Mouse (Mus musculus) C2C12 (cell line): ENCODE results near the gene Fcer1g. TPM values are rescaled to one million over a fixed set of nuclear protein-coding genes. Genes with fewer than 3 reads are reported as not detected.

Experiments used
- H3K27me3 ChIP-seq: one replicate; pipeline ENCODE4 v1.6.1; 2011; ENCODE audit not compliant: control insufficient read depth, insufficient read depth, insufficient read length
- H3K36me3 ChIP-seq: one replicate; pipeline ENCODE4 v1.6.1; 2011; ENCODE audit not compliant: control insufficient read depth, insufficient read depth
- H3K4me3 ChIP-seq: one replicate; pipeline ENCODE4 v1.5.1; 2011; ENCODE audit warnings: mild to moderate bottlenecking, control low read depth; ENCODE audit not compliant: poor library complexity, insufficient read depth, severe bottlenecking
- H3K79me2 ChIP-seq: one replicate; pipeline ENCODE4 v1.6.1; 2011; ENCODE audit not compliant: control insufficient read depth, insufficient read depth
- H3K79me3 ChIP-seq: one replicate; pipeline ENCODE4 v1.6.1; 2011; ENCODE audit warnings: low read depth, control low read depth
- H3ac ChIP-seq: one replicate; pipeline ENCODE3; 2011; ENCODE audit warnings: low read depth; ENCODE audit not compliant: control insufficient read depth, insufficient read length
- CEBPB ChIP-seq: IDR thresholded peaks from one replicate; pipeline ENCODE4 v1.6.1; 2011; ENCODE audit warnings: low read depth, mild to moderate bottlenecking, control low read depth, moderate library complexity
- CTCF ChIP-seq: IDR thresholded peaks from one replicate; pipeline ENCODE4 v1.5.1; 2011; ENCODE audit not compliant: control insufficient read depth, insufficient read depth, insufficient read length
- FOSL1 ChIP-seq: IDR thresholded peaks from one replicate; pipeline ENCODE4 v1.8.0; 2011; ENCODE audit warnings: mild to moderate bottlenecking, low read length; ENCODE audit not compliant: poor library complexity, insufficient read depth, severe bottlenecking
- MAX ChIP-seq: IDR thresholded peaks from one replicate; pipeline ENCODE4 v1.6.1; 2011; ENCODE audit warnings: mild to moderate bottlenecking, control low read depth
- MYOD1 ChIP-seq: IDR thresholded peaks from one replicate; pipeline ENCODE4 v1.6.1; 2011; ENCODE audit warnings: low read depth; ENCODE audit not compliant: control insufficient read depth, insufficient read length
- MYOG ChIP-seq: IDR thresholded peaks from one replicate; pipeline ENCODE4 v1.6.1; 2011; ENCODE audit not compliant: control insufficient read depth, insufficient read length; ENCODE audit errors: extremely low read depth
- USF1 ChIP-seq: IDR thresholded peaks from one replicate; pipeline ENCODE4 v1.6.1; 2011; ENCODE audit warnings: low read depth, mild to moderate bottlenecking, control low read depth, moderate library complexity
- polyA plus RNA-seq: library from polyadenylated mRNA; unstranded; fragments of >200 nt; fragmentation: generic; extraction: Trizol; gene quantifications from one replicate; pipeline ENCODE4 v1.2.1, GENCODE M21; 2012; ENCODE audit warnings: missing spikeins

The Fcer1g gene
- polyA plus RNA-seq, 1 experiment = not detected

- Histone ChIP-seq H3K27me3 (no peaks in the 10 kb centered on the region), H3K79me2 (no peaks in the 10 kb centered on the region), H3ac (no peak within 1 kb of the TSS), H3K36me3 (no peaks in the 10 kb centered on the region), H3K4me3 (no peak within 1 kb of the TSS), H3K79me3 (no peaks in the 10 kb centered on the region)
- no peak for TF ChIP-seq MYOD1
- no peak for TF ChIP-seq USF1
- TF ChIP-seq FOSL1 = no peak
- no peak for TF ChIP-seq CEBPB
- TF ChIP-seq CTCF = no peak
- no peak for TF ChIP-seq MYOG
- no peak for TF ChIP-seq MAX
These were observed 38.2 kb downstream of the Fcer1g start, which contains the start of gene Pcp4l1 for GRCm38 (mm10) chr1:171195887-171196397. TSS of gene Pcp4l1 (minus strand) at chr1:171196268.

DNA sequence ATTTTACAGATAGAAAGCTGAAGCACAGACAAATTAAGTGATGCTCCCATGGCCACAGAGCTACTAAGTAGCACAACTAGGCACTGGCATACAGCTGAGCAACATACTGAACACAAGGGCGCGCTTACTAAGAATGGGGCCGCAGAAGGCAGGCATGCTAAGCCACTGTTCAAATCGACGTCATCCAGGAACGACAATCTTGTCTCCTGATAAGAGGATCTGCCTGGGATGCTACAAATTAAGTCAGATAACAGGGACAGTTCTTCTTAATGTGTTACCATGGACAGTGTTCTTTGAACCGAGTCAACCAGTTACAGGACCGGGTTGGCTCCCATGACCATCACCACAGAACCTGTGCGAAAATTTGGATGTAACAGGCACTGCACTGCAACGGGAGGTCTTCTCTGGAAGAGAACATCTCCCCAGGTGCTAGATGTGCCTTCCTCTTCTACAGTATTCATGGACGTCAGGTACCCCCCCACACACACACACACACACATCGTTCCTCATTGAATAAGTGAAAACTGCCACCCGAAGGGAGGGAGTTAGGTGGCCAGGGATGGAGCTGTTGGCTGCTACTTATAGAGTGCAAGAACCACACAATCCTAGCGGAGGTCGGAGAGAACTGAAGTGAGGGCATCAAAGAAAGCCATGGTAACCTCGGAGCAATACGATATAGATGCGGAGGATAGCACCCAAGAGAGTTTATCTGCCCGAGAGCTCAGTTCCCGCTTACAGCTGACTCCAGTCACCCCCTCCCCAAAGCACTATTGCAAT lies 38.9 kb downstream of the Fcer1g start:
- Histone ChIP-seq H3K79me3 (no peaks in the 10 kb centered on the region), H3K79me2 (no peaks in the 10 kb centered on the region), H3K36me3 (no peaks in the 10 kb centered on the region), H3K27me3 (no peaks in the 10 kb centered on the region), H3K4me3 (no peak overlapping the region), H3ac (no peak overlapping the region)
- TF ChIP-seq MYOD1 = no peak
- no peak for TF ChIP-seq CTCF
- TF ChIP-seq MYOG = no peak
- TF ChIP-seq FOSL1 = no peak
- TF ChIP-seq USF1 = no peak
- no peak for TF ChIP-seq CEBPB
- TF ChIP-seq MAX = no peak

DNA sequence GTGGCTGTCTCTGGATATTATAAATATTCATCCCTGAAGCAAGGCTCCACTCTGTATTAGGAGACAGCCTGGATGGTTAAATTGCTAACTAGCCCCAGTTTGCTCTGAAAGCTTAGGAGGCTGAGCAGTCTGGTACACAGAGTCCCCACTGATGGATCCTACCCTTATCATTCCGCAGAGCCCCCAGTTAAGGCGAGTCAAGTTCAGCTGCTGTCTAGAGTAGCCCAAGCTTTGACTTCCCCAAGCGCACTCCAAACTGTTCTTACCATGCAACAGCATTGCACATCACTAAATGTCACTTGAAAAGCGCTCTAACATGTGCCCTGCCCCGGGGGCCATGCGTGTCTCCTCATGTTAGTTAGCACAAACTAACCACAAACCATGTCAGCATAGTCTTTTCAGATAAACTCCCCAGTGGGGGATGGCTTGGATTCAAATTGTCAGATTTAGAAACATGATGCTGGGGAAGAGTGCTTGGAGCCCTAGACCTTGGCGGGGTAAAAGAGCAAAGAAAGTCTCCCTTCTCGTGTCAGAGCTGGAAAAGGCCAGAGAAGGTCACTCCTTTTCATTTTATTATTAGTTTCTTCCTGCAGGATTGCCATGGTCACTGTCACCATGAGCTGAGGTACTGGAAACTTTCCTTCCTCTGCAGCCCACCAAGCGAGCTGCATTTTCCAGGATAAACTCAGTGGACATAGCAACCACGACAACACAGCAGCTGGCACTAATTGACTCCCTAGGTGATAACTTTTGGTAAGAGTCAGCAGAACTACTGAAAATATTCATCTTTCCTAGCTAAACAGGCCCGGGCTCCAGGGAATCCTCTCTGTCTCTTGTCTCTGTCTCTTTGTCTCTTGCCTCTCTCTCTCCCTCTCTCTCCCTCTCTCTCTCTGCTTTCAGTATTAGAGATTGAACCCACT lies 40.0 kb downstream of the Fcer1g start:
- Histone ChIP-seq H3K79me3 (no peaks in the 10 kb centered on the region), H3K27me3 (no peaks in the 10 kb centered on the region), H3ac (no peak overlapping the region), H3K36me3 (no peaks in the 10 kb centered on the region), H3K4me3 (no peak overlapping the region), H3K79me2 (no peaks in the 10 kb centered on the region)
- TF ChIP-seq CTCF (no peak), MYOG (no peak), USF1 (no peak), MYOD1 (no peak), CEBPB (no peak), MAX (no peak), FOSL1 (no peak)

DNA sequence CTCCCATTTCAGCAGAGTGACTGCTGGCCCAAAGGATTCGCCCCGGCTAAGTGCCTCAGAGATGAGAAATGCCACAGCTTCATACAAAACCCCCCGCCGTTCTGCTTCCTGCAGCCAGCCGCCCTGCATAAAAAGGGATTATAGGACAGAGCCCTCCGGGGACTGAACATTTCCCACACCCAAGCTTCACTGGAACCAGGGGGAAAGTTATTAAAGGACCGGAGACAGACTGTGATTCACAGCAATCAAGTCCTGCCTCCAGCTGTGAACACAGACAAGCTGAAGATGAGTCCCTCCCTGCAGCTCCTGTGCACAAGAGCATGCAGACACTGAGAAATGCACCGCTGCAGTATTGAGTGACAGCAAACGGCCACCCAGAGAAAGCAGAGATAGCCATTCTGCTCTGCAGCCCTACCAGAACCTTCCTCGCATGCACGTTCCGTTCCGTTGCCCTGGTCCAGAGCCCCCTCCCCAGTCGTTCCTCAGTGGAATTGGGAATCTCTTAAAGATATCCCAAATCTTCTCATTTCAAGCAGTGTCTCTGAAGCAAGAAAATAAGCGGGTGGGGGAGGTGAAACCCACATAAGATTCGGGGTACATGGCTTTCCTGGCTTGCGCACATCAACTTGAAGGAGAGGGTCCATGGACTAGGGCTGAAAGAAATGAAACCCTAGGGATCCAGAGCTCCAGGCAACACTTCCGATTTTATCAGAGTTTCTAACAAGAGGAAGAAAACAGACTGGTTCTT lies 40.9 kb downstream of the Fcer1g start:
- Histone ChIP-seq H3K79me3 (no peaks in the 10 kb centered on the region), H3K36me3 (no peaks in the 10 kb centered on the region), H3K27me3 (no peaks in the 10 kb centered on the region), H3K4me3 (no peak overlapping the region), H3ac (no peak overlapping the region), H3K79me2 (no peaks in the 10 kb centered on the region)
- TF ChIP-seq CTCF = no peak
- TF ChIP-seq USF1 = no peak
- TF ChIP-seq MYOD1 = no peak

GRCm38 (mm10) chr1:171192283-171192682 lies 41.9 kb downstream of the Fcer1g start:
- no peaks in the 10 kb centered on the region for H3K36me3 ChIP-seq
- H3K27me3 ChIP-seq = no peaks in the 10 kb centered on the region
- H3K79me2 ChIP-seq = no peaks in the 10 kb centered on the region
- H3ac ChIP-seq = no peak overlapping the region
- TF ChIP-seq MAX = no peak
- TF ChIP-seq FOSL1 = no peak
- no peak for TF ChIP-seq CTCF
- no peak for TF ChIP-seq CEBPB
- no peak for TF ChIP-seq MYOD1
- no peak for TF ChIP-seq USF1
- TF ChIP-seq MYOG = no peak
- H3K79me3 ChIP-seq = no peaks in the 10 kb centered on the region
- H3K4me3 ChIP-seq = no peak overlapping the region
